Mouse (Mus musculus) v-Abl transformed pro-B cells (cell line): Measurements from ENCODE around the gene Ninj2.

Experiments
- in situ Hi-C, 2 experiments: fragments of 400-800 bp; cut with MboI; formaldehyde crosslinking; loops; one replicate each; pipeline ENCODE4 v1.15.1; 2025; ENCODE audit not compliant: unreplicated experiment in 2 of 2

The Ninj2 gene

DNA sequence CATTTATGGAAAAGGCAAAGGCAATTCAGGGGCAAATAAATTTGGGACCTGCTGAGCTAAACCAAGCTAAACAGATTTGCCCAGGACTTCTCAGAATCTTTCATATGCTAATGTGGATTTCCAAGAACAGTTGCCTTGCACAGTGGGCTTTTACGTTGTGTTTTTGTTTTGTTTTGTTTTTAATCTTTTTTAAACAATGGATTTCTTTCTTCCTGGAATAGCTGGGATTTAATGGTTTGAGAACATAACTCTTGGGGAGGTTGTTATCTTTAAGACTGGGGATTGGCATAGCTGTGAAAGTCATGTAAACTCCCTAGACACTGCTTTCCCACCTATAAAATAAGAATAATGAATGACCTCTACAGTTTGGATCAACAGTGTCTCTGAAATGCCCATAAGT lies 137.3 kb downstream of the Ninj2 start:
- in situ Hi-C loops = no loop called here

DNA sequence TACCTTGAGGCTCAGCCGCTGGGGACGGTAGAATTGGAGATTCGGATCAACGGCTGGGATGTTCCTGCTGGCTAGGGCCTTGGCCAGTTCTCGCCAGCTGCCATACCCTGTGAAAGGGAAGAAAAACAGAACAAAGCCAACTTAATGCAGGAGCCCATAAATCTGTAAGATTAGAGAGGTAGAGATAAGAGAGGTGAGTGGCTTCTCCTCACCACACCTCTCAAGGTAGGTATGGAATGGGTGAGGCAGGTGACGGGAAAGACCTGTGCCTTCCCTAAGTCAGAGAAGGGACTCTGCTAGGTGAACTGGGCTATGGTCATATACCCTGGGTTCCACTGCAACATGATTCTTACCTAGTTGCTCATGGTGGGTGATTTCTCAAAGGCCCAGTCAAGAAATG lies 139.7 kb downstream of the Ninj2 start:
- in situ Hi-C loops = no loop called here

GRCm38 (mm10) chr6:120235874-120236273 lies 142.7 kb downstream of the Ninj2 start:
- in situ Hi-C loops = no loop called here

DNA sequence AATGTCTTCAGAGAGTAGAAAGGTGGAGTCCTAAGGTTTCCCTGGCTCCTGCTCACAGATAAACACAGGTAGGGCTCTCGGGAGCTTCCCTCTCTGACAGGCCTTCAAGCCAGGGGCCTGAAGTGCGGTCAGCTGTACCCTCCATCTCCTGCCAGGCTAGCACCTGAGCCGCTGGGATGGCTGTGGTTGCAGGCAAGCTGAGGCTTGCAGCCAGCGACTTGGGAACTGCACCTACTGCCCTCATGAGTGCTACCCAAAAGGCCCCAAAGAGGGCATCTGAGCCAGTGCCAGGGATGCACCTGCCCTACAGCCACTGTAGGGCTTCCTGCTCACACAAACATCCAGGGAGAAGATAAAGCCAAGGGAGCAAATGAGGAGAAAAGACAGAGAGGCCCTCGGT lies 147.3 kb downstream of the Ninj2 start:
- in situ Hi-C loops = no loop called here

DNA sequence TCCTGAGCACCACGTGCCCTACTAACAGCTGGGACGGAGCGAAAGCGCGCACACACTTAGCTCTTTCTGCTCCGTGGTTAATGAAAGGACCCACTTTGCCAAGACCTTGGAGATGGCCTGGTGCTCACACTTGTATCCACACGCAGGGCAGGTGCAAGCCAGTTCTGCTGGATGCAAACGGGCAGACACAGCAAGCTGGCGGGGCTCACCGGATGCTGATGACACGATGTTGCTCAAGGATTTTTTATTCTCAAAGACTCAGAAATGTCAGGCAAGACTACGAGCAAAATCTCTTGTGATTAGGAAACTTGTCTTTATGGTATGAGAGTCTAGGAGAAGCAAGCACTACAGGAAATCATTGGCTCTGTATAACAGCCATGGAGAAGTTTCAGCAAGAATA lies 148.3 kb downstream of the Ninj2 start:
- in situ Hi-C loops = no loop called here

DNA sequence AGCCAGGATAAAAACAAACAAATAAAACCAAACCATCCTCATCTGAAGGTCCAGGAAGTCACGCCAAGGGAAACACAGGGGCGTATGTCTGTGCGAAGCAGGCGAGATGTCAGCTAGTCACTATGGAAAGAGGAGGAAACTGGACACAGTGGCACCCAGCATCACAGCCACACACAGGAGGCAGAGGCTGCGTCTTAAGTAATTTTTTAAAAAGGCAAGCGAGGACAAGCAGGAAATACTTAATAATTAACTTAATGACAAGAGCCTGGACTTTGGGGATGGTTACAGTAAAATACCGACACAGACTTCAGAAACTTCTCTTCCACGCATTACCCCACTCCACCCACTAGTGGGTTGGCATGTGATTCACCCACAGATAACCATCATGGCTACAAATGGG lies 149.4 kb downstream of the Ninj2 start:
- in situ Hi-C loops = no loop called here

- in situ Hi-C loops = no loop called here
Observed at GRCm38 (mm10) chr6:120243250-120243649, 150.1 kb downstream of the Ninj2 start.

- in situ Hi-C loops = no loop called here
Observed at GRCm38 (mm10) chr6:120246676-120247075, 153.5 kb downstream of the Ninj2 start.

DNA sequence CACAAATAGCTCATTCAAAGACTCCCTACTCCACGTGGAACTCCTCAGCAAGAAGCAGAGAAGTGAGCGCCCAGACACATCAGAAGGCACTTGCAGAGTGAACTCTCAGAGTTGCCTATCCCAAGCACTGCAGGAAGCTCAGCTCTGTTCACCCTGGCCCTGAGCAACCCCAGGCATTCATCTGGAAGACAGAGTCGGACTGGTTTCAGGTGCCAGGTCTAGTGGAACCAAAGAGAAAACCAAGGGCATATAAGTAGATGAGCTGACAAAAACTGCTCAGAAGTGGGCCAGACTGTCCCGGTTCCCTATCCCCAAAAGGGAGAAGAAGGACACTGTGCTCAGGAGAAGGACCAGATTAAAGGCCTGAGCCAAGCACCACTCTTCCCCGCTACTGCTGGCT lies 156.7 kb downstream of the Ninj2 start:
- in situ Hi-C loops = loop anchor here in 1 of 2 experiments (25.0 kb wide), 1 partner anchor 1013 kb away; the partner anchor contains the start of gene Cacna2d4
